Mouse (Mus musculus) myocyte (in vitro differentiated cells): Measurements from ENCODE around the gene Defb25.

Experiments
- CEBPB ChIP-seq: IDR thresholded peaks from 2 replicates; pipeline ENCODE4 v1.6.1; 2011; ENCODE audit warnings: mild to moderate bottlenecking, moderate library complexity; ENCODE audit not compliant: poor library complexity, insufficient read depth, severe bottlenecking
- E2F4 ChIP-seq: IDR thresholded peaks from one replicate; pipeline ENCODE4 v1.6.1; 2011; ENCODE audit warnings: mild to moderate bottlenecking, control low read depth, moderate library complexity; ENCODE audit not compliant: insufficient read depth
- MAX ChIP-seq: IDR thresholded peaks from one replicate; pipeline ENCODE4 v1.6.1; 2011; ENCODE audit warnings: low read depth, mild to moderate bottlenecking, control low read depth
- MYOD1 ChIP-seq, 3 experiments: IDR thresholded peaks; one replicate each; pipeline ENCODE4 v1.6.1; 2011; ENCODE audit warnings: control low read depth in 2 of 3, low read depth in 2 of 3, mild to moderate bottlenecking in 2 of 3, moderate library complexity in 1 of 3; ENCODE audit not compliant: insufficient read length in 2 of 3, control insufficient read depth in 1 of 3
- MYOG ChIP-seq, 3 experiments: IDR thresholded peaks; one replicate each; pipeline ENCODE4 v1.6.1; 2011; ENCODE audit warnings: control low read depth in 2 of 3, low read depth in 2 of 3, mild to moderate bottlenecking in 2 of 3; ENCODE audit not compliant: insufficient read length in 2 of 3, control insufficient read depth in 1 of 3, insufficient read depth in 1 of 3
- POLR2A ChIP-seq: IDR thresholded peaks from one replicate; pipeline ENCODE4 v1.6.1; 2011; ENCODE audit warnings: low read depth, mild to moderate bottlenecking, control low read depth, moderate library complexity; ENCODE audit not compliant: insufficient read length
- POLR2AphosphoS2 ChIP-seq: IDR thresholded peaks from one replicate; pipeline ENCODE4 v1.6.1; 2011; ENCODE audit warnings: low read depth, control low read depth; ENCODE audit not compliant: insufficient read length
- REST ChIP-seq: IDR thresholded peaks from one replicate; pipeline ENCODE4 v1.6.1; 2011; ENCODE audit warnings: mild to moderate bottlenecking, control low read depth, moderate library complexity; ENCODE audit not compliant: insufficient read depth, insufficient read length
- SRF ChIP-seq: IDR thresholded peaks from one replicate; pipeline ENCODE4 v1.6.1; 2011; ENCODE audit warnings: low read depth; ENCODE audit not compliant: control insufficient read depth, insufficient read length
- TCF12 ChIP-seq: IDR thresholded peaks from one replicate; pipeline ENCODE4 v1.6.1; 2011; ENCODE audit warnings: mild to moderate bottlenecking, control low read depth; ENCODE audit not compliant: poor library complexity, insufficient read depth, severe bottlenecking
- TCF3 ChIP-seq: IDR thresholded peaks from one replicate; pipeline ENCODE4 v1.6.1; 2011; ENCODE audit warnings: low read depth, control low read depth; ENCODE audit not compliant: insufficient read length
- USF1 ChIP-seq: IDR thresholded peaks from one replicate; pipeline ENCODE4 v1.6.1; 2011; ENCODE audit warnings: low read depth, mild to moderate bottlenecking, control low read depth, moderate library complexity

DNA sequence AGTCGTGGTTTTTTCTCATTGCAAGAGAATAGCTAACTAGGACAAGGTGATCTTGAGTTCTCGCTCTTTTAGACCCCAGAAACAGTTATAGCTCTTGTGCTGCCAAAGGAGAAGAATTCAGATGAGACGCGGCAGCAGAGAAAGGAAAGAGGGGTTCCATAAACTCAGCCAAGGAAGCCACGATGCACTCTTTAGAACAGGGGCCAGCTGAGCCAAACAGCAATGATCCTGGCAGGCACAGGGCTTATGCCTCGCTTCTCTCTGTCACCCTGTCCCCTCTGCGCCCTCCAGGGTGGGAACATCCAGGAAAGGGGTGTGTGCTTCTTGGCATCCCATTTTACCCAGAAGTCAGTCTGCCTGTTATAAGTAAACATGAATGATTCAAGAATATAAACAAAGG is 23.6 kb downstream of the Defb25 start, which contains the start of gene Defb45:
- TF ChIP-seq MYOG (IDR thresholded peaks at IDR 0.05; ENCODE audit: control insufficient read depth in 1 of 3, insufficient read depth in 1 of 3, insufficient read length in 2 of 3, low read depth in 2 of 3) (no peak), CEBPB (no peak), POLR2A (no peak), MAX (no peak), USF1 (no peak), MYOD1 (IDR thresholded peaks at IDR 0.05; ENCODE audit: control insufficient read depth in 1 of 3, insufficient read length in 2 of 3, low read depth in 2 of 3) (no peak), TCF12 (no peak), POLR2AphosphoS2 (no peak), TCF3 (no peak), E2F4 (no peak), REST (no peak), SRF (no peak)
